Mouse (Mus musculus): ENCODE data around the gene Anapc15-ps.

Anapc15-ps gene

GRCm38 (mm10) chr10:95689833-95690232 lies 16.6 kb upstream of the Anapc15-ps start:
- no peak for DNase-seq (ENCODE audit: low spot score)

- DNase-seq (ENCODE audit: low spot score), result no peak
Measured at GRCm38 (mm10) chr10:95689058-95689457, 15.8 kb upstream of the Anapc15-ps start.

- DNase-seq (ENCODE audit: low spot score), result no peak
Measured at GRCm38 (mm10) chr10:95687558-95688141, 14.4 kb upstream of the Anapc15-ps start.

- no peak for DNase-seq (ENCODE audit: low spot score)
Measured at GRCm38 (mm10) chr10:95686041-95686440, 12.8 kb upstream of the Anapc15-ps start.

GRCm38 (mm10) chr10:95684782-95685555 lies 11.7 kb upstream of the Anapc15-ps start:
- no peak for DNase-seq (ENCODE audit: low spot score)

- no peak for DNase-seq (ENCODE audit: low spot score)
Measured at GRCm38 (mm10) chr10:95684250-95684649, 11.0 kb upstream of the Anapc15-ps start.

- no peak for DNase-seq (ENCODE audit: low spot score)
Measured at GRCm38 (mm10) chr10:95683735-95684134, 10.5 kb upstream of the Anapc15-ps start.

GRCm38 (mm10) chr10:95682964-95683363 lies 9.7 kb upstream of the Anapc15-ps start:
- DNase-seq (ENCODE audit: low spot score), result no peak

GRCm38 (mm10) chr10:95682091-95682740 lies 9.0 kb upstream of the Anapc15-ps start:
- no peak for DNase-seq (ENCODE audit: low spot score)

- no peak for DNase-seq (ENCODE audit: low spot score)
Measured at GRCm38 (mm10) chr10:95681481-95681880, 8.2 kb upstream of the Anapc15-ps start.

- no peak for DNase-seq (ENCODE audit: low spot score)
Measured at GRCm38 (mm10) chr10:95681058-95681440, 7.8 kb upstream of the Anapc15-ps start.

- DNase-seq (ENCODE audit: low spot score), result no peak
Measured at GRCm38 (mm10) chr10:95680153-95681057, 7.2 kb upstream of the Anapc15-ps start.

- no peak for DNase-seq (ENCODE audit: low spot score)
Measured at GRCm38 (mm10) chr10:95679131-95679530, 5.9 kb upstream of the Anapc15-ps start.

- DNase-seq (ENCODE audit: low spot score), result no peak
Measured at GRCm38 (mm10) chr10:95678661-95679060, 5.4 kb upstream of the Anapc15-ps start.

- no peak for DNase-seq (ENCODE audit: low spot score)
Measured at GRCm38 (mm10) chr10:95678241-95678640, 5.0 kb upstream of the Anapc15-ps start.

- DNase-seq (ENCODE audit: low spot score), result no peak
Measured at GRCm38 (mm10) chr10:95677356-95678109, 4.3 kb upstream of the Anapc15-ps start.

GRCm38 (mm10) chr10:95676991-95677355 lies 3.7 kb upstream of the Anapc15-ps start:
- DNase-seq (ENCODE audit: low spot score), result no peak

- no peak for DNase-seq (ENCODE audit: low spot score)
Measured at GRCm38 (mm10) chr10:95676387-95676786, 3.1 kb upstream of the Anapc15-ps start.

GRCm38 (mm10) chr10:95670781-95671780 lies 2.2 kb downstream of the Anapc15-ps start:
- no peak for DNase-seq (ENCODE audit: low spot score)

GRCm38 (mm10) chr10:95669872-95670271 lies 3.4 kb downstream of the Anapc15-ps start:
- no peak for DNase-seq (ENCODE audit: low spot score)
